Comparison of ENCODE assay signal across 8 mouse cellular contexts in genomic region chr15:6707936-6708525, GRCm38 (mm10). TPM values are rescaled to one million over a fixed set of nuclear protein-coding genes. Genes with fewer than 3 reads are reported as not detected.
DNase-seq lines count a peak whose midpoint lies in the region; ATAC-seq and TF ChIP-seq lines count a peak whose summit lies in the region.

Gene Rictor, plus strand, starts transcription at chr15:6708379.

- TF ChIP-seq EP300 in heart, postnatal 0 days (IDR thresholded peaks at IDR 0.05; ENCODE audit: low read depth): no peak

- peak; percentile 93 for ATAC-seq in forebrain, embryonic 11.5 days (replicated peaks; ENCODE audit: low FRiP score)
- peak; percentile 88 for ATAC-seq in heart, postnatal 0 days (ENCODE audit: insufficient read depth, low read depth)
- peak; percentile 93 for ATAC-seq in neural tube, embryonic 15.5 days (ENCODE audit: low FRiP score)

- peak within 1 kb of the TSS; percentile 76 for H3K4me2 ChIP-seq in forebrain, embryonic 11.5 days (ENCODE audit: low read depth, low read length, severe bottlenecking)
- H3K4me2 ChIP-seq in heart, postnatal 0 days (ENCODE audit: low read depth, low read length): peak within 1 kb of the TSS; percentile 98
- peak within 1 kb of the TSS; percentile 80 for H3K4me2 ChIP-seq in neural tube, embryonic 15.5 days

- peak; percentile 82; the same call in 1 of the 2 replicates for TF ChIP-seq POLR2A in lung, adult 2 months (IDR thresholded peaks at IDR 0.05; ENCODE audit: borderline replicate concordance, extremely low read depth, low read depth, low read length)

- no peaks in the 10 kb centered on the region for H3K9me3 ChIP-seq in forebrain, embryonic 11.5 days (ENCODE audit: control insufficient read depth, low read length)
- H3K9me3 ChIP-seq in heart, postnatal 0 days (replicated peaks; ENCODE audit: control insufficient read depth, low read length): no peaks in the 10 kb centered on the region
- H3K9me3 ChIP-seq in neural tube, embryonic 15.5 days (replicated peaks): no peaks in the 10 kb centered on the region

- no peaks in the 10 kb centered on the region for H3K27me3 ChIP-seq in forebrain, embryonic 11.5 days (ENCODE audit: control insufficient read depth, insufficient read depth, low read length)
- no peaks in the 10 kb centered on the region for H3K27me3 ChIP-seq in heart, postnatal 0 days (ENCODE audit: control insufficient read depth, insufficient read depth, low read length)
- 0 out of 2 replicates have a peak, but pooled peaks cover 2% of the 10 kb centered on the region for H3K27me3 ChIP-seq in neural tube, embryonic 15.5 days (replicated peaks)

- peak; percentile 72 to 77 for DNase-seq in CD8-positive naive resting alpha-beta T cell, adult 2 months (ENCODE audit: low read depth in 2 of 2, low spot score in 2 of 2)
- peak; percentile 96 for DNase-seq in forebrain, embryonic 11.5 days (ENCODE audit: low spot score)
- peak; percentile 74 for DNase-seq in heart, postnatal 0 days (ENCODE audit: low spot score)
- DNase-seq in kidney, postnatal 4 days: peak; percentile 92 to 95
- DNase-seq in lung, adult 2 months: peak; percentile 80
- DNase-seq in testis, postnatal 14 days (ENCODE audit: low spot score): peak; percentile 88

- H3K27ac ChIP-seq in brown adipose tissue, adult 24 weeks (replicated peaks; ENCODE audit: low read depth, low read length): peak within 1 kb of the TSS; percentile 73
- peak within 1 kb of the TSS; percentile 90 for H3K27ac ChIP-seq in forebrain, embryonic 11.5 days (ENCODE audit: low read depth, low read length)
- H3K27ac ChIP-seq in heart, postnatal 0 days (ENCODE audit: low read depth): peak within 1 kb of the TSS; percentile 98
- peak within 1 kb of the TSS; percentile 96 for H3K27ac ChIP-seq in neural tube, embryonic 15.5 days (replicated peaks)

- no peaks in the 10 kb centered on the region for H3K36me3 ChIP-seq in forebrain, embryonic 11.5 days (ENCODE audit: control insufficient read depth, insufficient read depth, low read length)
- no peaks in the 10 kb centered on the region for H3K36me3 ChIP-seq in heart, postnatal 0 days (replicated peaks; ENCODE audit: control insufficient read depth, insufficient read depth, low read length)
- no peaks in the 10 kb centered on the region for H3K36me3 ChIP-seq in neural tube, embryonic 15.5 days

- peak within 1 kb of the TSS; percentile 72 for H3K4me3 ChIP-seq in brown adipose tissue, adult 24 weeks (ENCODE audit: insufficient read depth, low read depth, low read length)
- peak within 1 kb of the TSS; percentile 91 for H3K4me3 ChIP-seq in forebrain, embryonic 11.5 days (ENCODE audit: low read depth, low read length)
- H3K4me3 ChIP-seq in heart, postnatal 0 days (ENCODE audit: low read depth, low read length): peak within 1 kb of the TSS; percentile 95
- peak within 1 kb of the TSS; percentile 78 for H3K4me3 ChIP-seq in lung, adult 2 months (replicated peaks; ENCODE audit: extremely low read depth, low read depth, low read length)
- peak within 1 kb of the TSS; percentile 88 for H3K4me3 ChIP-seq in neural tube, embryonic 15.5 days (replicated peaks)

- no peak for TF ChIP-seq CTCF in heart, postnatal 0 days (IDR thresholded peaks at IDR 0.05; ENCODE audit: low read depth)
- no peak for TF ChIP-seq CTCF in lung, adult 2 months (IDR thresholded peaks at IDR 0.05; ENCODE audit: insufficient read depth, low read length)

- H3K9ac ChIP-seq in forebrain, embryonic 11.5 days (ENCODE audit: low read length): peak within 1 kb of the TSS; percentile 90
- H3K9ac ChIP-seq in heart, postnatal 0 days (replicated peaks; ENCODE audit: low read depth, low read length): peak within 1 kb of the TSS; percentile 99
- H3K9ac ChIP-seq in neural tube, embryonic 15.5 days (replicated peaks): peak within 1 kb of the TSS; percentile 89

- under 1% methylated on average over 54 of the region's 82 CpGs for WGBS in forebrain, embryonic 11.5 days
- WGBS in heart, postnatal 0 days: 2% methylated on average over 45 of the region's 82 CpGs
- 2% methylated on average over 65 of the region's 82 CpGs for WGBS in lung, adult 2 months
- under 1% methylated on average over 58 of the region's 82 CpGs for WGBS in neural tube, embryonic 15.5 days

- peaks cover 7% of the 10 kb centered on the region for H3K4me1 ChIP-seq in brown adipose tissue, adult 24 weeks (ENCODE audit: control insufficient read depth, insufficient read depth, insufficient read length, low read length)
- no peaks in the 10 kb centered on the region for H3K4me1 ChIP-seq in forebrain, embryonic 11.5 days (replicated peaks; ENCODE audit: control insufficient read depth, insufficient read depth, low read length)
- H3K4me1 ChIP-seq in heart, postnatal 0 days (ENCODE audit: control insufficient read depth, insufficient read depth): peaks cover 16% of the 10 kb centered on the region
- peaks cover 8% of the 10 kb centered on the region for H3K4me1 ChIP-seq in lung, adult 2 months (ENCODE audit: control insufficient read depth, insufficient read depth, low read length)
- H3K4me1 ChIP-seq in neural tube, embryonic 15.5 days: peaks cover 35% of the 10 kb centered on the region

RNA-seq across cellular contexts. Expression of gene Rictor, which starts in this region (rescaled TPM):
- polyA plus RNA-seq in brown adipose tissue, adult 24 weeks (2012; ENCODE audit: insufficient read depth, insufficient read length, missing spikeins): 4.7 and 7.4 TPM in 2 replicates
- polyA plus RNA-seq in forebrain, embryonic 11.5 days (2014; fragmentation: Nextera tagmentation; extraction: Ambion mirVana): 44.8 and 46.8 TPM in 2 replicates
- 10.9 and 23.2 TPM in 2 replicates for total RNA-seq in heart, postnatal 0 days (2014; rRNA removed; ENCODE audit: low replicate concordance)
- 17.5 and 17.8 TPM in 2 replicates for polyA plus RNA-seq in heart, postnatal 0 days (2015; fragmentation: Nextera tagmentation; extraction: Ambion mirVana)
- 6.2 and 10.3 TPM in 2 replicates for polyA plus RNA-seq in lung, adult 2 months (2012; rRNA removed)
- polyA plus RNA-seq in neural tube, embryonic 15.5 days (2015; fragmentation: Nextera tagmentation; extraction: Ambion mirVana): 51.4 and 52.6 TPM in 2 replicates

Comparison
In these comparisons a context has a peak if more than half of its experiments do, and no peak if none do; other contexts are left out.
1. Peak in every context shown above with its lines: DNase-seq, ATAC-seq, H3K4me3 ChIP-seq and H3K27ac ChIP-seq.